Mouse (Mus musculus) liver, embryonic 14.5 days (tissue): ENCODE measurements around the gene Tnfsf13. TPM values are rescaled to one million over a fixed set of nuclear protein-coding genes. Genes with fewer than 3 reads are reported as not detected.

Experiments used
- ATAC-seq: fragments of 200-750 bp; cut with Nextera tagmentation; 2 replicates; pipeline ENCODE4 v1.8.0; 2017; ENCODE audit warnings: moderate number of reproducible peaks, mild to moderate bottlenecking, moderate library complexity; ENCODE audit not compliant: insufficient read depth
- DNase-seq, 3 experiments: peaks; one replicate each; pipeline ENCODE4 v3.0.0-alpha.2; 2012 to 2013; ENCODE audit warnings: low read depth in 3 of 3, low spot score in 3 of 3
- H3K27ac ChIP-seq: fragments of 300-500 bp; sonication (generic); 2 replicates; pipeline ENCODE4 v1.5.1; 2014; ENCODE audit warnings: moderate library complexity, mild to moderate bottlenecking, control low read depth, inconsistent platforms
- H3K27me3 ChIP-seq: fragments of 300-500 bp; sonication (generic); 2 replicates; pipeline ENCODE4 v1.6.1; 2014; ENCODE audit warnings: mild to moderate bottlenecking, low read length, moderate library complexity; ENCODE audit not compliant: control insufficient read depth, insufficient read depth
- H3K36me3 ChIP-seq: fragments of 300-500 bp; sonication (generic); replicated peaks from 2 replicates; pipeline ENCODE4 v1.6.1; 2014; ENCODE audit warnings: low read depth; ENCODE audit not compliant: control insufficient read depth, insufficient read depth
- H3K4me1 ChIP-seq, 2 experiments: fragments of 200-500 bp in 1 of 2; fragments of 300-500 bp in 1 of 2; sonication (generic) in 1 of 2; replicated peaks; 2 replicates each; pipeline ENCODE4 v1.6.1; 2012 to 2014; ENCODE audit warnings: antibody characterized with exemption in 1 of 2, inconsistent platforms in 1 of 2, low read length in 1 of 2; ENCODE audit not compliant: control insufficient read depth in 2 of 2, insufficient read depth in 2 of 2
- H3K4me2 ChIP-seq: fragments of 300-500 bp; sonication (generic); 2 replicates; pipeline ENCODE4 v1.6.1; 2014; ENCODE audit warnings: low read depth, mild to moderate bottlenecking, control low read depth, moderate library complexity
- H3K4me3 ChIP-seq, 2 experiments: fragments of 200-500 bp in 1 of 2; fragments of 300-500 bp in 1 of 2; sonication (generic) in 1 of 2; 2 replicates each; pipeline ENCODE4 v1.5.1; 2012 to 2014; ENCODE audit warnings: low read depth in 2 of 2, low read length in 2 of 2, mild to moderate bottlenecking in 2 of 2, control low read depth in 1 of 2, inconsistent platforms in 1 of 2, moderate library complexity in 1 of 2; ENCODE audit not compliant: insufficient read depth in 1 of 2
- H3K9ac ChIP-seq: fragments of 300-500 bp; sonication (generic); replicated peaks from 2 replicates; pipeline ENCODE4 v1.6.1; 2014; ENCODE audit warnings: mild to moderate bottlenecking, control low read depth, moderate library complexity
- H3K9me3 ChIP-seq: fragments of 300-500 bp; sonication (generic); 2 replicates; pipeline ENCODE4 v1.6.1; 2016; ENCODE audit warnings: low read length, mixed read lengths; ENCODE audit not compliant: control insufficient read depth
- CTCF ChIP-seq: IDR thresholded peaks from 2 replicates; pipeline ENCODE4 v1.5.1; 2016; ENCODE audit warnings: antibody characterized with exemption, low read depth, control low read depth
- EP300 ChIP-seq: IDR thresholded peaks from 2 replicates; pipeline ENCODE4 v1.6.1; 2016; ENCODE audit warnings: antibody characterized with exemption, low read depth
- WGBS: fragments of 180-500 bp; shearing (Covaris S2); extraction: QIAGEN DNeasy Blood & Tissue Kit; methylation state at CpG from one replicate; pipeline ENCODE4 v1.1.7; 2014; ENCODE audit not compliant: insufficient replicate concordance; 5-methylcytosine and 5-hydroxymethylcytosine counted together
- polyA plus RNA-seq, 2 experiments: library from polyadenylated mRNA; depleted of rRNA in 1 of 2; stranded (reverse) in 1 of 2; unstranded in 1 of 2; fragments of >200 nt; fragmentation: Nextera tagmentation in 1 of 2; extraction: Ambion mirVana in 1 of 2; gene quantifications; 2 replicates each; pipeline versions ENCODE4 v1.2.1 to v1.2.3; 2012 to 2014

Gene Tnfsf13
- polyA plus RNA-seq, 2 experiments: 0.20 to 0.26 TPM

- peak; percentile 45; the same call in 1 of the 2 replicates for ATAC-seq
- Histone ChIP-seq H3K9me3 (no peaks in the 10 kb centered on the region), H3K4me3 (no peak overlapping the region), H3K4me2 (no peak overlapping the region), H3K4me1 (peaks cover 12 to 16% of the 10 kb centered on the region in 2 experiments), H3K27ac (peak overlapping the region; percentile 54), H3K9ac (peak overlapping the region; percentile 24), H3K36me3 (no peaks in the 10 kb centered on the region), H3K27me3 (no peaks in the 10 kb centered on the region)
- TF ChIP-seq CTCF (no peak), EP300 (peak; percentile 43)
- DNase-seq: no peak
- WGBS: 40% methylated on average over 11 of the region's 11 CpGs
Observed at GRCm38 (mm10) chr11:69709554-69710446, 24.2 kb upstream of the Tnfsf13 start.

DNA sequence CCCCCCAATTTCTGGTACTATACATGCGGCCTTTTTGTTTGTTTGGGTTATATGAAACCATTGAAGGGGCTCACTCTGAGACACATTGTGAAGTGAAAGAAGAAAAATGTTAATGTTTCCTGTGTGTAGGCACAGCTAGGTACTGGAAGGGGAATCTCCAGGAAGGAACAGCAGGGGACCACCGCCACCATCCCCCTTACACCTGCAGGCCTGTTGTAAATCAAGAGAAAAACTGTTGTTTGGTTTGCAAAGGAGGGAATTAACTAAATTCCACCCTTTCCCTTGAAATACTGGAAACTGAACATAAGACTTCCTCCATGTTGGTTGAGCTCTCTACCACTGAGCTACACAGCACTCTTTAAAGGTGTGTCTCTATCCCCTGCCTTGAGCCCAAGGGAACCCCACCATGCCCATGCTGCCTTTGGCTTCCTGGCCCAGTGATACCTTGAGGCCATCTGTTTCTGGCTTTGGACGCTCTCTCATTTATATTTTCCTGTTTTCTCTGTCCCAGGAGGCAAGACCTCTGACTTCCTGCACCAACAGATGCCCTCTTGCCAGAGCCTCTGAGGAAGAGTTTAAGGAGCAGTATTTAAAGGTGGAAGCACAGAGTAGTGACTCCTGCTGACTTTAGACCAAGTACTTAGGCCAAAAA lies 23.2 kb upstream of the Tnfsf13 start:
- H3K27me3 ChIP-seq: no peaks in the 10 kb centered on the region
- WGBS: 78% methylated on average over 3 of the region's 3 CpGs
- no peak for ATAC-seq
- no peak overlapping the region for H3K27ac ChIP-seq
- DNase-seq: no peak
- TF ChIP-seq CTCF (no peak), EP300 (no peak)
- no peak overlapping the region for H3K4me3 ChIP-seq
- H3K4me2 ChIP-seq: no peak overlapping the region
- H3K9me3 ChIP-seq: no peaks in the 10 kb centered on the region
- H3K4me1 ChIP-seq: peaks cover 12 to 16% of the 10 kb centered on the region in 2 experiments
- no peaks in the 10 kb centered on the region for H3K36me3 ChIP-seq
- H3K9ac ChIP-seq: no peak overlapping the region

DNA sequence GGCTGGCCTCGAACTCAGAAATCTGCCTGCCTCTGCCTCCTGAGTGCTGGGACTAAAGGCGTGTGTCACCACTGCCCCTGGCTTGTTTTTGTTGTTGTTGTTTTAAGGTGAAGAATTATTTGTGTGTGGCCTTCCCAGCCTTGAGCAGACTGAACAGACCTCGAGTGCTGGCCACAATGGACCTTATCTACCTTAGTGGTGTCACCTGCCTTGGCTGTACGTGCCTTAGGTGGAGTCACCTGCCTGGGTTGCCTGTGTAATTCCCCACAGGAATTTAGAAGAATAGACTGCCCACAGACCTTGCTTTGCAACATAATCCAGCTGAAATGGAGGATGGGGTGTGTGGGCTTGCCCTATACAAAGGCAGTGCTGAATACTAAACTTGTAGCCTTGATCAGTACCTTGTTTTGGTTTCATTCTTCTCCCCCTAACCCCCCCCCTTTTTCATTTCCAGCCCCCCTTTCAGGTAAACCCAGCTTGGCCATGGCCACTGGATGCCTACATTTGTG lies 22.3 kb upstream of the Tnfsf13 start:
- ATAC-seq (no peak), DNase-seq (no peak)
- Histone ChIP-seq H3K9ac (no peak overlapping the region), H3K4me1 (peaks cover 12 to 16% of the 10 kb centered on the region in 2 experiments), H3K27ac (no peak overlapping the region), H3K9me3 (no peaks in the 10 kb centered on the region), H3K4me3 (no peak overlapping the region), H3K36me3 (no peaks in the 10 kb centered on the region), H3K4me2 (no peak overlapping the region), H3K27me3 (no peaks in the 10 kb centered on the region)
- TF ChIP-seq CTCF (no peak), EP300 (no peak)
- 69% methylated on average over 4 of the region's 4 CpGs for WGBS

GRCm38 (mm10) chr11:69707480-69707847 lies 21.9 kb upstream of the Tnfsf13 start:
- Histone ChIP-seq H3K9me3 (no peaks in the 10 kb centered on the region), H3K36me3 (no peaks in the 10 kb centered on the region), H3K27ac (no peak overlapping the region), H3K4me3 (no peak overlapping the region), H3K4me2 (no peak overlapping the region), H3K4me1 (peaks cover 12 to 16% of the 10 kb centered on the region in 2 experiments), H3K9ac (no peak overlapping the region), H3K27me3 (no peaks in the 10 kb centered on the region)
- WGBS: 79% methylated on average over 4 of the region's 4 CpGs
- DNase-seq: no peak
- ATAC-seq: no peak
- no peak for TF ChIP-seq CTCF
